Mouse (Mus musculus) effector memory CD4-positive, alpha-beta T cell, adult 7 months (primary cell): ENCODE data around the gene Gprasp2. TPM values are rescaled to one million over a fixed set of nuclear protein-coding genes. Genes with fewer than 3 reads are reported as not detected.

Experiments used
- polyA plus RNA-seq: library from polyadenylated mRNA; unstranded; fragments of 100-300 nt; shearing (Covaris generic); gene quantifications from one replicate; pipeline ENCODE4 v1.2.1, GENCODE M21; 2017

Gene Gprasp2
- 13.0 TPM for polyA plus RNA-seq

DNA sequence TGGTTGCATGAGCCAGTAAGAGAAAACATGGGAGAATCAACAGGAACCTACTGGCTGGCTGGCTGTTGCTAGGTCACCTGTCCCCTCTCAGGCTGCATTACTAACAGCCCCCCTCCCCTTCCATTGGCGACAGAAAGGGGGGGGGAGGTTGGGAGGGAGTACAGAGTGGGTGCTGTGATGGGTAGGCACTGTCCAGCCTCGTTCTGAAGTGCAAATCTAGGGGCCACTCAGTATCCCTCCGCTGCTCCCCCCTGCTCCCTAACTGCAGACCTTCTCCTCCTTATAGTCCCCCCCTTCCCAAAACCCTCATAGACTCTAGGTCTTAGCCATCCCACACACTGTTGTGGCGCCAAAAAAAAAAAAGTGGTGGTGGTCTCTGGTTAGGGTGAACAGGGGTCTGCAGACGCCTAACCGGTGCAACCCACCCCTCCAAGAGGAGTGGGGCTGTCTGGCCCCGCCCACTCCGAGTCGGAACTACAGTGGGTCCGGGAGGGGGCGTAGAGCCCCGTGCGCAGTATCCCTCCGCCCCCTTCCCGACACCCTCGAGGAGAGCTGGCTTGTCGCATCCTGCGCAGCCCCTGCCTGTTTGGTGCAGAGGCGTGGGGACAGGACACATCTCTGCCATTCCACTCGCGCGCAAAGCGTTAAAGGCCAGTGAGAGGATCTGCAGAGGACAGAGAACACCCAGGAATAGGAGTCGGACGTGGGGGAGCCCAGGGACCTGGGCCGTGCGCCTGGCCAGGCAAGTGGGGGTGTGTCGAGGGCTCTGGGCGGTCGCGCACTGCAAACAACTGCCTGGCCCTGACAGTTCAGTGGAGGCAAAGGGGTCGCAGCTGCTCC lies at the start of gene Gprasp2:
Gprasp2 (plus strand) TSS at position 514 of the 840 bp plus-strand sequence.

GRCm38 (mm10) chrX:135797212-135797644 lies 41.6 kb upstream of the Gprasp2 start, which contains the start of gene Bhlhb9:
Gene Bhlhb9, plus strand, starts transcription at chrX:135797594.

Other genes with a start within 250 kb of the Gprasp2 start
- gene Nxf7, start 240.3 kb upstream of the Gprasp2 start, polyA plus RNA-seq = not detected
- not detected for gene Prame, start 211.3 kb upstream of the Gprasp2 start, polyA plus RNA-seq
- gene Tcp11x2, start 145.2 kb upstream of the Gprasp2 start, polyA plus RNA-seq = not detected
- not detected for gene Tmsb15a, start 113.8 kb upstream of the Gprasp2 start, polyA plus RNA-seq
- 30.9 TPM for gene Armcx5, start 96.3 kb upstream of the Gprasp2 start, polyA plus RNA-seq
- 31.2 TPM for gene Gprasp1, start 96.3 kb upstream of the Gprasp2 start, polyA plus RNA-seq
- gene Bhlhb9, start 41.4 kb upstream of the Gprasp2 start, polyA plus RNA-seq = 14.8 TPM
- 4.7 TPM for gene Arxes2, start 154.8 kb downstream of the Gprasp2 start, polyA plus RNA-seq
- gene Arxes1, start 194.3 kb downstream of the Gprasp2 start, polyA plus RNA-seq = not detected
- 15.3 TPM for gene Bex2, start 229.2 kb downstream of the Gprasp2 start, polyA plus RNA-seq
- gene Nxf3, start 246.2 kb downstream of the Gprasp2 start, polyA plus RNA-seq = not detected